Mouse (Mus musculus) stomach, postnatal 0 days (tissue): ENCODE results near the gene Abhd14b. TPM values are rescaled to one million over a fixed set of nuclear protein-coding genes. Genes with fewer than 3 reads are reported as not detected.
A peak's percentile ranks its signal among the peaks of the same experiment; 100 is the strongest.

Experiments
- ATAC-seq: fragments of 200-750 bp; cut with Nextera tagmentation; 2 replicates; pipeline ENCODE4 v1.8.0; 2017; ENCODE audit not compliant: low FRiP score, low TSS enrichment
- DNase-seq: peaks from one replicate; pipeline ENCODE4 v3.0.0-alpha.2; 2016; ENCODE audit warnings: low spot score
- H3K27ac ChIP-seq: fragments of 300-500 bp; sonication (generic); replicated peaks from 2 replicates; pipeline ENCODE4 v1.5.1; 2014; ENCODE audit warnings: mild to moderate bottlenecking, control low read depth
- H3K27me3 ChIP-seq: fragments of 300-500 bp; sonication (generic); 2 replicates; pipeline ENCODE4 v1.6.1; 2014; ENCODE audit warnings: low read length; ENCODE audit not compliant: control insufficient read depth, insufficient read depth
- H3K36me3 ChIP-seq: fragments of 300-500 bp; sonication (generic); 2 replicates; pipeline ENCODE4 v1.6.1; 2014; ENCODE audit warnings: low read length, mixed read lengths; ENCODE audit not compliant: control insufficient read depth, insufficient read depth
- H3K4me1 ChIP-seq: fragments of 300-500 bp; sonication (generic); replicated peaks from 2 replicates; pipeline ENCODE4 v1.6.1; 2014; ENCODE audit warnings: antibody characterized with exemption; ENCODE audit not compliant: control insufficient read depth, insufficient read depth
- H3K4me2 ChIP-seq: fragments of 300-500 bp; sonication (generic); replicated peaks from 2 replicates; pipeline ENCODE4 v1.6.1; 2014; ENCODE audit warnings: low read depth, mild to moderate bottlenecking, control low read depth, moderate library complexity
- H3K4me3 ChIP-seq: fragments of 300-500 bp; sonication (generic); 2 replicates; pipeline ENCODE4 v1.5.1; 2014; ENCODE audit warnings: low read depth, low read length, control low read depth
- H3K9ac ChIP-seq: fragments of 300-500 bp; sonication (generic); 2 replicates; pipeline ENCODE4 v1.6.1; 2014; ENCODE audit warnings: mild to moderate bottlenecking, low read length, control low read depth, mixed read lengths
- H3K9me3 ChIP-seq: fragments of 300-500 bp; sonication (generic); 2 replicates; pipeline ENCODE4 v1.6.1; 2016; ENCODE audit warnings: low read length; ENCODE audit not compliant: control insufficient read depth
- CTCF ChIP-seq: IDR thresholded peaks from 2 replicates; pipeline ENCODE4 v1.5.1; 2016; ENCODE audit warnings: antibody characterized with exemption, low read depth, mild to moderate bottlenecking, moderate library complexity
- EP300 ChIP-seq: optimal IDR thresholded peaks from 2 replicates; pipeline ENCODE3; 2016; ENCODE audit warnings: antibody characterized with exemption
- WGBS: fragments of 180-500 bp; shearing (Covaris S2); extraction: QIAGEN DNeasy Blood & Tissue Kit; methylation state at CpG from one replicate; pipeline ENCODE4 v1.1.7; 2014; 5-methylcytosine and 5-hydroxymethylcytosine counted together
- polyA plus RNA-seq: library from polyadenylated mRNA; unstranded; fragments of >200 nt; fragmentation: Nextera tagmentation; extraction: Ambion mirVana; gene quantifications from 2 replicates; pipeline ENCODE4 v1.2.1, GENCODE M21; 2015

Gene Abhd14b
- polyA plus RNA-seq, 1 experiment from 2014 or later, result 39.0 TPM

DNA sequence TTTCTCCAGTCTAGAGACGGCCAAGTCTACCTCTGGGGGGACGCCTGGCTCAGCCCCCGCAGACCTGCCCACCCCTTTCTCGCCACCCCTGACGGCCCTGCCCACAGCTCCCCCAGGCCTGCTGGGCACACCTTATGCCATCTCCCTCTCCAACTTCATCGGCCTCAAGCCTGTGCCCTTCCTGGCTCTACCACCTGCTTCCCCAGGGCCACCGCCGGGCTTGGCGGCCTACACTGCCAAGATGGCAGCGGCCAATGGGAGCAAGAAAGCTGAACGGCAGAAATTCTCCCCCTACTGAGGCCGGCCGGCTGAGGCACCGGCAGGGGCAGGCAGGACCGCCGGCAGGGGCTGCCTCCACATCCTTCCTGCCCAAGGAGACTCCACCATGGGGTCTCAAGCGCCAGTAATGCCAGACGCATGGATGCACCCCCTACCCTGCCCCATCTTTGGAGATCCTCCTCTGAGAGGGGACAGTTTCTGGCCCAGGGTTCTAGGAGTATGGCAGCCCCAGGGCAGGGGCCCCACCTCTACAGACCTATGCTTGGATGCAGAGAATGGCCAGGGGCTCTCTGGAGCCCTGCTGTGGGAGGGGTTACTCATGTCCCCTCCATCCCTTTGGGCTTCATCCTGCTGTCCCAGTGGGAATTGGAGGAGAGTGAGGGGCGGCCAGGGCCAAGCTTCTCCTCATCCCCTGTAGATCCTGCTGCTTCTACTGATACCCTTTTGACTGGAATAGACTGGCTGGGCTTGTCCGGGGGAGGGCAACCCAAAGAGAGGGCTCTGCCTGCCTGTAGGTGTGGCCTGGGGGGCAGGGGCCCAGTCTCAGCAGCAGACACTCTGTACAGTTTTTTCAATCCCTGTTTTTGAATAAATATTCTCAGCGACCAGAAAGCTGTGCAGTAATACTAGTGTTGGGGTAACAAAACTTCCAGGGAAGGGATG lies 16.1 kb downstream of the Abhd14b start:
- Histone ChIP-seq H3K36me3 (no peaks in the 10 kb centered on the region), H3K27ac (no peak overlapping the region), H3K9ac (no peak overlapping the region), H3K4me3 (no peak overlapping the region), H3K4me2 (no peak overlapping the region), H3K27me3 (peaks cover 2% of the 10 kb centered on the region; the same call in 1 of the 2 replicates), H3K4me1 (no peaks in the 10 kb centered on the region), H3K9me3 (no peaks in the 10 kb centered on the region)
- TF ChIP-seq CTCF (no peak), EP300 (no peak)
- ATAC-seq (no peak), DNase-seq (no peak)
- WGBS, result 89% methylated on average over 21 of the region's 21 CpGs

DNA sequence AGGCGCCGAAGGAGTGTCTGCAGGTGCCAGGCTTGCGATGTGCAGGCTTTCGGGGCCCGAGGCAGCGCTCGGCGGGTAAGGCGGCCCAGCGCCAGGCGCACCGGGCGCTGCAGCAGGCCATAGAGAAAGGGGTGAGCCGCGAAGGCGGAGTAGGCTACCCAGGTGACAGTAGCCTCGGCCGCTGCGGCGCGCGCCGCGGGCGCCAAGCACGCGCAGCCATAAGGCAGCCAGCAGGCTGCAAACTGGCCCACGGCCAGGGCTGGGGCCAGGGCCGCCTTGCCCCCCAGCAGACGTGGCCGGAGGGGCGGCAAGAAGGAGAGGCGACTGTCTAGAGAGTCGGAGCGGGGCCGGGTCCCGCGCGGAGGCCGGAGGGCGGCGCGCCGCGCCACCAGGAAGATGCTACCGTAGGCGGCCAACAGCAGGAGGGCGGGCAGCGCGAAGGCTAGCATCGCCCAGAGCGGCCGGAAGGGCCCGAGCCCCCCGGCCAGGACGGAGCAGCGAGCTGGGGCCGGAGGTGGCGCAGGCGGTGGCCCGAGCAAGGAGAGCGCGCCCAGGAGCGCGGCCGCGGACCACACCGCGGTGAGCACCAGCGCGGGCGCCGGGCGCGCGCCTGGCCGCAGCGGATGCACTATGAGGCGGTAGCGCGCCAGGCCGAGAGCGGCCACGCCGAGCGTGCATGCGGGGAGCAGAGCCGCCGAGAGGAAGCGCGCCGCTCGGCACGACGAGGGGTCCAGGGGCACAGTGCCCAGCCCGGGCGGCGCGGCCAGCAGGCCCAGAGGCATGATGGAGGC lies 17.7 kb downstream of the Abhd14b start:
- no peaks in the 10 kb centered on the region for H3K9me3 ChIP-seq
- H3K4me2 ChIP-seq, result peak overlapping the region; percentile 99
- H3K4me1 ChIP-seq, result no peaks in the 10 kb centered on the region
- H3K9ac ChIP-seq, result peak overlapping the region; percentile 59
- TF ChIP-seq CTCF (no peak; the same call in 1 of the 2 replicates), EP300 (no peak)
- H3K27me3 ChIP-seq, result peaks cover 2% of the 10 kb centered on the region; the same call in 1 of the 2 replicates
- DNase-seq (peak; percentile 52), ATAC-seq (peak; percentile 58)
- peak overlapping the region; percentile 55 for H3K4me3 ChIP-seq
- H3K27ac ChIP-seq, result no peak overlapping the region
- H3K36me3 ChIP-seq, result no peaks in the 10 kb centered on the region
- 3% methylated on average over 72 of the region's 99 CpGs for WGBS

DNA sequence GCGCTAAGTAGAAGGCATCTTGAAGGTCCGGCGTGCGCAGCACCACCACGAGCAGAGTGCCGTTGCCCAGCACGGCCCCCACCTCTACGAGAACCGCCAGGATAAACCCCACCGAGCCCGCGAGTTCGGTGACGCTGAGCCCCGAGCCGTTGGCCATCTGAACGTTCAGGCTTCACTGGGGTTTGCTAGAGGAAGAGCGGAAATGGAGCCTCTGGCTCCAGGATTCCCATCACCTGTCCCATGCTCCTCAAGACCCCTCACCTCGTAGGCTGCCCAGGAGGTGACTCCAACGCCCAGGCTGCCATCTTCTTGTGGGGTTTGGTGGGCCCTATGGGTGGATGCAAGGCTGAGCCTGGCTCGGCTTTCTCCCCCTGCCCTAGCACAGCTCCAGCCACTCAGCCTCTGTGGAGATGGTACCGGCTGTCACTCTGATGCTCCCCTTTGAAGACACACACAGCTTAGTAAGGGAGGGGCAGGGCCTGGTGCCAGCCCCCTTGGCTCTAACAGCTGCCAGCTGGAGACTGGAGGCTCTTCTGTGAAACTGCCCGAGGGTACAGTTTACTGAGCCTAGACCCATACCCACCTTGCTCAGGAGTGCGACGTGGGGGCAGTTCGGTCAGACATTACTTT lies 18.4 kb downstream of the Abhd14b start, which contains the start of gene Gpr62:
Gene Gpr62, minus strand, starts transcription at position 368 of the 630 bp plus-strand sequence.
- Histone ChIP-seq H3K4me3 (peak within 1 kb of the TSS; percentile 55), H3K4me1 (no peaks in the 10 kb centered on the region), H3K9me3 (no peaks in the 10 kb centered on the region), H3K27ac (no peak within 1 kb of the TSS), H3K36me3 (no peaks in the 10 kb centered on the region), H3K27me3 (peaks cover 2% of the 10 kb centered on the region; the same call in 1 of the 2 replicates), H3K4me2 (peak within 1 kb of the TSS; percentile 99), H3K9ac (peak within 1 kb of the TSS; percentile 59)
- no peak for ATAC-seq
- no peak for DNase-seq
- WGBS, result 38% methylated on average over 26 of the region's 26 CpGs
- TF ChIP-seq CTCF (no peak), EP300 (no peak)

DNA sequence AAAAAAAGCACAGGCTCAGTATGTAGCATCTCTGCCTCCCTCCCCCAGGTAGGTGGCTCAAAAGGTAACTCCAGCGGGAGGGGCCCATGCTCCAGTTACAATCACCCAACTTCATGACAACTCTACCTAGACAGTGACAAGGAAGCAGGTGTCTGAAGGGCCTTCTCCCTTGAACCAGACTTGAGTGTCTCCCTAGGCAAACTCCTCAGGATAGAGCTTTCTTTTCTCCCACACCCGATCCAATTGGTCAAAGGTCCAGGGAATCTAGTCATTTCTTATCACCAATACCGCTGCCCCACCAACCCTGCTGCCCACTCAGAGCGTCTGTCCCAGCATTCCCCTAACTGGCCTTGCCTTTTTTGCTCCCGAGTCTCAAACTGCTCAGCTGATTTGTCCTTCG lies 19.5 kb downstream of the Abhd14b start:
- no peaks in the 10 kb centered on the region for H3K36me3 ChIP-seq
- DNase-seq (no peak), ATAC-seq (no peak)
- H3K4me1 ChIP-seq, result peaks cover 3% of the 10 kb centered on the region; the same call in 1 of the 2 replicates
- no peak overlapping the region for H3K4me2 ChIP-seq
- TF ChIP-seq CTCF (no peak), EP300 (no peak)
- H3K27me3 ChIP-seq, result peaks cover 2% of the 10 kb centered on the region; the same call in 1 of the 2 replicates
- H3K9me3 ChIP-seq, result no peaks in the 10 kb centered on the region
- H3K27ac ChIP-seq, result no peak overlapping the region
- no peak overlapping the region for H3K4me3 ChIP-seq
- H3K9ac ChIP-seq, result no peak overlapping the region
- WGBS, result 85% methylated on average over 6 of the region's 6 CpGs

DNA sequence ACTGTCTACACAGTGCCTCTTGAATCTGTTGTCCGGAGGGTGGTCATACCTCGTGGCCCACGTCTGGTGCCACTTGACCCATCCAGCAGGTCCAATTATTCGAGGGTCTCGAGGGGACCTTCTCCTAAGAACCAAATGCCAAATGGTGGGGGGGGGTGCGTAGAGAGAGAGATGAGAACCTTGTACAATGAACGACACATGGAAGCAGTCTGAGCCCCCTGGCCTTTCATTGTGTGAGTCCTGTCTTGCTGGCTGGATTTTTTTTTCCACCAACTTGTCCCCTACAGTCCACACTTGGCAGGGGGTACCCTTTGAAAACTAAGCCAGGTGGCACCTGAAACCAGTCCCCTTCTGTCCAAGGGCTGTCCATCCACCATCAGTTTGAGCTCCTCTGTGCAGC lies 20.5 kb downstream of the Abhd14b start:
- Histone ChIP-seq H3K4me2 (no peak overlapping the region), H3K9ac (no peak overlapping the region), H3K27me3 (peaks cover 2% of the 10 kb centered on the region; the same call in 1 of the 2 replicates), H3K4me1 (peaks cover 4% of the 10 kb centered on the region; the same call in 1 of the 2 replicates), H3K4me3 (no peak overlapping the region), H3K9me3 (no peaks in the 10 kb centered on the region), H3K27ac (no peak overlapping the region), H3K36me3 (no peaks in the 10 kb centered on the region)
- ATAC-seq (no peak), DNase-seq (no peak)
- TF ChIP-seq CTCF (no peak), EP300 (no peak)
- WGBS, result 91% methylated on average over 7 of the region's 7 CpGs
